9 mouse cellular contexts compared by ENCODE assay signal in the genomic region with DNA sequence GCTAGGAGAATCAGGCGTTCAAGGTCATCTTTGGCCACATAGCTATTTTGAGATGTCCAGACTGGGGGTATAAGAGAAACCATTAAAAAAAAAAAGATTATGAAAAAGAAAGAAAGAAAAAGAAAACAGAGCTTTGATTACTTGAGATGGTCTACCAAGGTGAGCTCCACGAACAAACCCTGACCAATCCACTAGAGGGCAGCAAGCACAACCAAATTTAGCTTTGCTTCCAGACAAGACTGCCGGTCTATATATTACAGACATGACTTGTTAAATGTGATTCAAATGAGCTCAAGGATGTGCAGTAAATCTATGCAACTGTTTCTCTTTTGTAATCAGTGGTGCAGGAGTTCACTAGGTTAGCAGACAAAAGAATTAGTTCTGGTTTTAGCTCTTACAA. TPM values are rescaled to one million over a fixed set of nuclear protein-coding genes. Genes with fewer than 3 reads are reported as not detected.
DNase-seq lines count a peak whose midpoint lies in the region; ATAC-seq and TF ChIP-seq lines count a peak whose summit lies in the region.
"Had no signal": no experiment of that assay in that cellular context is flagged by ENCODE, and none has a peak within 500 bp of the region (broad histone marks: within the 10 kb centered on the region; RNA-seq: fewer than 3 reads in every experiment).

No protein-coding gene starts in this region.

- H3K27me3 ChIP-seq in heart, adult 2 months (ENCODE audit: control insufficient read depth, insufficient read depth, low read length): peaks cover 5% of the 10 kb centered on the region
- H3K27me3 ChIP-seq in heart, embryonic 11.5 days (ENCODE audit: control insufficient read depth, insufficient read depth, low read length): peaks cover 30% of the 10 kb centered on the region
- H3K27me3 ChIP-seq in hindbrain, postnatal 0 days (ENCODE audit: insufficient read depth, low read length): peaks cover 4% of the 10 kb centered on the region

- TF ChIP-seq CTCF in heart, adult 2 months (IDR thresholded peaks at IDR 0.05): peak; percentile 91
- peak; percentile 84 for TF ChIP-seq CTCF in hindbrain, postnatal 0 days (IDR thresholded peaks at IDR 0.05; ENCODE audit: low read depth)

- no peak overlapping the region for H3K4me2 ChIP-seq in heart, embryonic 11.5 days
- no peak overlapping the region for H3K4me2 ChIP-seq in hindbrain, postnatal 0 days (ENCODE audit: low read depth, low read length)
- H3K4me2 ChIP-seq: heart, embryonic 15.5 days had no signal

- no peak for ATAC-seq in heart, embryonic 11.5 days (replicated peaks; ENCODE audit: insufficient number of reproducible peaks, low FRiP score, low TSS enrichment)
- ATAC-seq in hindbrain, postnatal 0 days: no peak

- DNase-seq in heart, adult 2 months: peak; percentile 39 to 59
- peak; percentile 54 for DNase-seq in testis, postnatal 10 days (ENCODE audit: low spot score)
- DNase-seq in testis, postnatal 14 days (ENCODE audit: low spot score): no peak
- peak; percentile 75 to 78 for DNase-seq in cerebellum, adult 18-20 months
- DNase-seq in hindbrain, postnatal 0 days (ENCODE audit: low spot score): peak; percentile 89
- DNase-seq in lung, postnatal 10 days: peak; percentile 77
- peak; percentile 67 for DNase-seq in thymus, postnatal 0 days (ENCODE audit: low spot score)

- no peak overlapping the region for H3K27ac ChIP-seq in heart, adult 2 months
- no peak overlapping the region for H3K27ac ChIP-seq in heart, embryonic 11.5 days (ENCODE audit: low read depth, low read length)
- no peak overlapping the region for H3K27ac ChIP-seq in hindbrain, postnatal 0 days
- H3K27ac ChIP-seq: heart, embryonic 15.5 days had no signal

- no peaks in the 10 kb centered on the region for H3K9me3 ChIP-seq in heart, embryonic 11.5 days (replicated peaks; ENCODE audit: control insufficient read depth, low read length)
- no peaks in the 10 kb centered on the region for H3K9me3 ChIP-seq in hindbrain, postnatal 0 days (ENCODE audit: low read length)
- H3K9me3 ChIP-seq: heart, embryonic 15.5 days had no signal

- no peak for TF ChIP-seq POLR2A in heart, adult 2 months (IDR thresholded peaks at IDR 0.05; ENCODE audit: insufficient read depth, low read depth, low read length)

- no peak overlapping the region for H3K9ac ChIP-seq in heart, adult 2 months (ENCODE audit: low read depth, low read length)
- no peak overlapping the region for H3K9ac ChIP-seq in heart, embryonic 11.5 days (ENCODE audit: low read depth, low read length)
- no peak overlapping the region for H3K9ac ChIP-seq in hindbrain, postnatal 0 days (replicated peaks; ENCODE audit: low read length)
- H3K9ac ChIP-seq: heart, embryonic 15.5 days had no signal

- TF ChIP-seq EP300 in heart, adult 2 months (IDR thresholded peaks at IDR 0.05; ENCODE audit: insufficient read depth, low read depth, low read length): 0 out of 2 replicates have a peak, but pooled peaks have one; percentile 38

- H3K79me2 ChIP-seq in heart, adult 2 months (replicated peaks; ENCODE audit: control insufficient read depth, insufficient read depth, low read length): no peaks in the 10 kb centered on the region

- intact Hi-C loops in heart, adult 2 months (cut with DNase I): loop anchor here (1.0 to 2.0 kb wide), 3 partner anchors 23 to 143 kb away; no protein-coding TSS in a partner anchor

- peaks cover 3% of the 10 kb centered on the region for H3K4me1 ChIP-seq in heart, adult 2 months (ENCODE audit: control insufficient read depth, insufficient read depth, low read length)
- peaks cover 5% of the 10 kb centered on the region; the same call in 1 of the 2 replicates for H3K4me1 ChIP-seq in heart, embryonic 11.5 days (ENCODE audit: control insufficient read depth, insufficient read depth, low read length)
- H3K4me1 ChIP-seq in hindbrain, postnatal 0 days (ENCODE audit: insufficient read depth, low read length): no peaks in the 10 kb centered on the region

- H3K36me3 ChIP-seq in heart, adult 2 months (ENCODE audit: control insufficient read depth, insufficient read depth, low read length): no peaks in the 10 kb centered on the region
- no peaks in the 10 kb centered on the region for H3K36me3 ChIP-seq in heart, embryonic 11.5 days (ENCODE audit: control insufficient read depth, insufficient read depth, low read length)
- no peaks in the 10 kb centered on the region for H3K36me3 ChIP-seq in hindbrain, postnatal 0 days (ENCODE audit: insufficient read depth, low read length)
- H3K36me3 ChIP-seq: heart, embryonic 15.5 days had no signal

- WGBS in heart, adult 2 months: 8% methylated on average over 3 of the region's 3 CpGs
- 9% methylated on average over 3 of the region's 3 CpGs for WGBS in heart, embryonic 11.5 days (ENCODE audit: insufficient replicate concordance)
- 10% methylated on average over 3 of the region's 3 CpGs for WGBS in hindbrain, postnatal 0 days

- H3K4me3 ChIP-seq in heart, adult 2 months: no peak overlapping the region
- no peak overlapping the region for H3K4me3 ChIP-seq in heart, embryonic 11.5 days (ENCODE audit: low read depth, low read length)
- no peak overlapping the region for H3K4me3 ChIP-seq in hindbrain, postnatal 0 days (ENCODE audit: low read length)
- H3K4me3 ChIP-seq: heart, embryonic 15.5 days had no signal

RNA-seq across cellular contexts. Expression of a gene that starts 3.9 kb away (rescaled TPM):
- not detected for total RNA-seq in heart, adult 2 months (2021)
- 0.08 TPM in 1 of 2 replicates, not detected in the other for polyA plus RNA-seq in heart, adult 2 months (2012; rRNA removed)
- polyA plus RNA-seq in heart, embryonic 11.5 days (2014; fragmentation: Nextera tagmentation; extraction: Ambion mirVana): 0.21 and 0.56 TPM in 2 replicates
- 4.4 TPM in 1 of 2 replicates, not detected in the other for total RNA-seq in hindbrain, postnatal 0 days (2014; rRNA removed)
- polyA plus RNA-seq in hindbrain, postnatal 0 days (2015; fragmentation: Nextera tagmentation; extraction: Ambion mirVana): 0.54 and 0.59 TPM in 2 replicates
- 0.09 TPM in 1 of 2 replicates, not detected in the other for polyA plus RNA-seq in thymus, postnatal 0 days (2015; fragmentation: Nextera tagmentation; extraction: Ambion mirVana)

RNA-seq across cellular contexts. Expression of a gene that starts 12.0 kb away (rescaled TPM):
- 10 to 100 TPM; 41.1 to 51.1 TPM for total RNA-seq in heart, adult 2 months (2021)
- polyA plus RNA-seq in heart, adult 2 months (2012; rRNA removed): 6.5 and 13.2 TPM in 2 replicates
- 5.4 and 9.8 TPM in 2 replicates for polyA plus RNA-seq in heart, embryonic 11.5 days (2014; fragmentation: Nextera tagmentation; extraction: Ambion mirVana)
- total RNA-seq in hindbrain, postnatal 0 days (2014; rRNA removed): 23.1 and 25.8 TPM in 2 replicates
- polyA plus RNA-seq in hindbrain, postnatal 0 days (2015; fragmentation: Nextera tagmentation; extraction: Ambion mirVana): 7.5 TPM in 2 replicates
- polyA plus RNA-seq in thymus, postnatal 0 days (2015; fragmentation: Nextera tagmentation; extraction: Ambion mirVana): 8.0 and 9.9 TPM in 2 replicates
